29 mouse cellular contexts compared by ENCODE assay signal in the genomic region with DNA sequence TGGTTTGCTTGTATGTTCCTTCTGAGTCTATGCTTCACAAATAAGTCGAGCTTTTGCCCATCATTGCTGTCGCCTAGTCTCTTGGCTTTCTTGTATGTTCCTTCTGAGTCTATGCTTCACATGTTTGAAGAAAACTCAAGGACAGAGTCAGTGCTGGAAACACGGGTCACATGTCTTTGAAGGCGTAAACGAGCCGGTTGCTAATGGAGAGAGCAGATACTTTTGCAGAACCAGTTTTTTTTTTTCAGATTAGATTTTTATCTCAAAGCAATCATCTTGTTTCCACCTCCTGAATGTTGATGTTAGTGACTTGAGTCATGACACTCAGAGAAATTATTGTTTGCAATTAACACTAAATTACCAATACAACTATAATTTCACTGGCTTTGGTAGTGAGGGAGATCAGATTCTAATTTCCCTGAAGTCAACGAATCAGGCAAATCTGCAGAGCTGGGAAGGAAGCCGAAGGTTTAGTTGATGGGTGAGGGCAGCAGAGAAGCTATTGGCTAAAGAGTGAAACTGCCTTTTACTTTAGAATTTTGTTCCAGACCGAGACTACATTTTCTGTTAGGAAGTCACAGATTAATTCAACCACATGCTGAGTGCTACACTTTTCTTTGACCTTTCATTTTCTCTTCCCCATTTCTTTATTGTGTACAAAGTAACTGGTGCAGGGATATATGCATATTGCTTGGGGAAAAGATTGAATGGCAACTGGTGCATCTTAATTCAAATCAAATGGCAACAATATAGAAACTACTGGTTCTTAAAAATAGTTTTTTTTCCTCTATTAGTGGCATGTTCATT. TPM values are rescaled to one million over a fixed set of nuclear protein-coding genes. Genes with fewer than 3 reads are reported as not detected.
DNase-seq lines count a peak whose midpoint lies in the region; ATAC-seq and TF ChIP-seq lines count a peak whose summit lies in the region.
"Had no signal": no experiment of that assay in that cellular context is flagged by ENCODE, and none has a peak within 500 bp of the region (broad histone marks: within the 10 kb centered on the region; RNA-seq: fewer than 3 reads in every experiment).

No protein-coding gene starts in this region.

- no peak for TF ChIP-seq POLR2A in kidney, adult 2 months (IDR thresholded peaks at IDR 0.05; ENCODE audit: low read depth, low read length)

- no peaks in the 10 kb centered on the region for H3K9me3 ChIP-seq in G1E (replicated peaks)
- H3K9me3 ChIP-seq: heart, embryonic 10.5 days; hindbrain, embryonic 10.5 days; limb, embryonic 12.5 days; liver, embryonic 13.5 days; midbrain, embryonic 10.5 days had no signal

- H3K4me1 ChIP-seq in kidney, adult 2 months (ENCODE audit: control insufficient read depth, insufficient read depth, low read length), result no peaks in the 10 kb centered on the region
- peaks cover 34% of the 10 kb centered on the region for H3K4me1 ChIP-seq in G1E (ENCODE audit: insufficient read depth, low read depth, low read length)
- H3K4me1 ChIP-seq: heart, embryonic 10.5 days; hindbrain, embryonic 10.5 days; limb, embryonic 12.5 days; liver, embryonic 13.5 days; midbrain, embryonic 10.5 days had no signal

- peak; percentile 1 for DNase-seq in kidney, adult 2 months
- no peak for DNase-seq in kidney, postnatal 4 days
- no peak for DNase-seq in G1E (ENCODE audit: low spot score)
- DNase-seq in left cerebral cortex, postnatal 4 days, result no peak
- no peak for DNase-seq in Muller cell, postnatal 12 days (ENCODE audit: inconsistent ontology term)
- DNase-seq: adrenal gland, postnatal 36 days; B cell, adult 2 months; cerebellum, adult 11 months; cerebellum, postnatal 10 days; forebrain, postnatal 0 days; gastrocnemius, postnatal 14 days; kidney, adult 11 months; kidney, postnatal 10 days; liver, embryonic 13.5 days; lung, adult 2 months; spleen, adult 18-20 months had no signal

- H3K27ac ChIP-seq in kidney, adult 2 months (ENCODE audit: insufficient read depth, low read depth, low read length), result no peak overlapping the region
- H3K27ac ChIP-seq: heart, embryonic 10.5 days; hindbrain, embryonic 10.5 days; limb, embryonic 12.5 days; liver, embryonic 13.5 days; midbrain, embryonic 10.5 days had no signal

- H3K27me3 ChIP-seq in kidney, adult 2 months (replicated peaks; ENCODE audit: control insufficient read depth, insufficient read depth, low read length), result no peaks in the 10 kb centered on the region
- H3K27me3 ChIP-seq in G1E (ENCODE audit: insufficient read depth, low read length), result no peaks in the 10 kb centered on the region
- H3K27me3 ChIP-seq: limb, embryonic 12.5 days; liver, embryonic 13.5 days had no signal

- H3K36me3 ChIP-seq in kidney, adult 2 months (ENCODE audit: control insufficient read depth, insufficient read depth, low read length), result no peaks in the 10 kb centered on the region
- no peaks in the 10 kb centered on the region for H3K36me3 ChIP-seq in G1E (replicated peaks)
- H3K36me3 ChIP-seq: heart, embryonic 10.5 days; hindbrain, embryonic 10.5 days; limb, embryonic 12.5 days; liver, embryonic 13.5 days; midbrain, embryonic 10.5 days had no signal

- WGBS in kidney, adult 2 months, result 70% methylated on average over 9 of the region's 9 CpGs

- intact Hi-C loops in left cerebral cortex, postnatal 4 days (cut with DNase I), result no loop called here

- no peak for TF ChIP-seq CTCF in kidney, adult 2 months (conservative IDR thresholded peaks at IDR 0.05; ENCODE audit: insufficient read depth, insufficient read length, low read depth, low read length)
- no peak for TF ChIP-seq CTCF in G1E (IDR thresholded peaks at IDR 0.05; ENCODE audit: low read depth, low read length)

- no peak overlapping the region for H3K4me3 ChIP-seq in kidney, adult 2 months (ENCODE audit: insufficient read depth, low read depth, low read length)
- H3K4me3 ChIP-seq in G1E (ENCODE audit: low read depth, low read length), result peak overlapping the region; percentile 18; the same call in 1 of the 2 replicates
- H3K4me3 ChIP-seq: heart, embryonic 10.5 days; hindbrain, embryonic 10.5 days; limb, embryonic 12.5 days; liver, embryonic 13.5 days; midbrain, embryonic 10.5 days had no signal

- peak; percentile 51 for ATAC-seq in G1E (ENCODE audit: extremely low read depth, insufficient number of reproducible peaks, low FRiP score, poor library complexity, severe bottlenecking)
- ATAC-seq in inflammation-experienced regulatory T-cells, adult 6 months, result peak; percentile 72
- ATAC-seq in erythroid progenitor cell, adult 5-6 weeks (replicated peaks; ENCODE audit: low FRiP score, poor library complexity, severe bottlenecking), result no peak
- ATAC-seq: forebrain, postnatal 0 days; hindbrain, embryonic 16.5 days had no signal

RNA-seq across cellular contexts. Expression of a gene that starts 19.2 kb away (rescaled TPM):
- polyA plus RNA-seq in kidney, adult 2 months (2012; rRNA removed), result 0.05 TPM in 1 of 2 replicates, not detected in the other
- not detected in 2 replicates for total RNA-seq in G1E (2014; fragmentation: Nextera tagmentation)
- 0.22 and 1.2 TPM in 2 replicates for total RNA-seq in G1E (2017)
- polyA plus RNA-seq in G1E (2012), result not detected in 2 replicates
- not detected for polyA plus RNA-seq in inflammation-experienced regulatory T-cells, adult 6 months (2017; shearing (Covaris generic))
- total RNA-seq in left cerebral cortex, postnatal 4 days (2021), result under 1 TPM; 0.14 to 0.34 TPM
- total RNA-seq in erythroid progenitor cell, adult 5-6 weeks (2015; ENCODE audit: low replicate concordance), result not detected in 2 replicates
- not detected in 2 replicates for total RNA-seq in erythroid progenitor cell, adult 5-6 weeks (2017; ENCODE audit: low replicate concordance)
- total RNA-seq: layer of hippocampus, postnatal 14 days; midbrain, postnatal 0 days; neutrophil, adult 5-6 weeks had no signal
- polyA plus RNA-seq: embryonic facial prominence, embryonic 11.5 days; forebrain, embryonic 11.5 days; heart, embryonic 10.5 days; limb, embryonic 12.5 days had no signal

RNA-seq across cellular contexts. Expression of a gene that starts 52.8 kb away (rescaled TPM):
- 0.15 and 0.34 TPM in 2 replicates for polyA plus RNA-seq in kidney, adult 2 months (2012; rRNA removed)
- total RNA-seq in G1E (2014; fragmentation: Nextera tagmentation) (185 and 247 TPM in 2 replicates), G1E (2017) (558 and 610 TPM in 2 replicates)
- polyA plus RNA-seq in G1E (2012), result 3.4 TPM in 2 replicates
- polyA plus RNA-seq in inflammation-experienced regulatory T-cells, adult 6 months (2017; shearing (Covaris generic)), result under 1 TPM in 1 of 3 experiments, not detected in 2; 0.70 TPM
- 10 to 100 TPM in 1 of 2 experiments, 1 to 10 TPM in 1; 6.7 to 10.6 TPM for total RNA-seq in left cerebral cortex, postnatal 4 days (2021)
- total RNA-seq in erythroid progenitor cell, adult 5-6 weeks (2015; ENCODE audit: low replicate concordance), result 53.7 and 74.2 TPM in 2 replicates
- 18.1 and 29.0 TPM in 2 replicates for total RNA-seq in erythroid progenitor cell, adult 5-6 weeks (2017; ENCODE audit: low replicate concordance)
- total RNA-seq: layer of hippocampus, adult 18-20 months had no signal
- polyA plus RNA-seq: hindbrain, embryonic 10.5 days; hindbrain, embryonic 16.5 days; midbrain, embryonic 10.5 days had no signal
